Mouse (Mus musculus) induced T-regulatory cell, adult 2 months (primary cell): ENCODE results near the gene A830031A19Rik.

Source experiments
- DNase-seq: peaks from one replicate; pipeline ENCODE4 v3.0.0-alpha.2; 2012; ENCODE audit warnings: low read depth

Gene A830031A19Rik

DNA sequence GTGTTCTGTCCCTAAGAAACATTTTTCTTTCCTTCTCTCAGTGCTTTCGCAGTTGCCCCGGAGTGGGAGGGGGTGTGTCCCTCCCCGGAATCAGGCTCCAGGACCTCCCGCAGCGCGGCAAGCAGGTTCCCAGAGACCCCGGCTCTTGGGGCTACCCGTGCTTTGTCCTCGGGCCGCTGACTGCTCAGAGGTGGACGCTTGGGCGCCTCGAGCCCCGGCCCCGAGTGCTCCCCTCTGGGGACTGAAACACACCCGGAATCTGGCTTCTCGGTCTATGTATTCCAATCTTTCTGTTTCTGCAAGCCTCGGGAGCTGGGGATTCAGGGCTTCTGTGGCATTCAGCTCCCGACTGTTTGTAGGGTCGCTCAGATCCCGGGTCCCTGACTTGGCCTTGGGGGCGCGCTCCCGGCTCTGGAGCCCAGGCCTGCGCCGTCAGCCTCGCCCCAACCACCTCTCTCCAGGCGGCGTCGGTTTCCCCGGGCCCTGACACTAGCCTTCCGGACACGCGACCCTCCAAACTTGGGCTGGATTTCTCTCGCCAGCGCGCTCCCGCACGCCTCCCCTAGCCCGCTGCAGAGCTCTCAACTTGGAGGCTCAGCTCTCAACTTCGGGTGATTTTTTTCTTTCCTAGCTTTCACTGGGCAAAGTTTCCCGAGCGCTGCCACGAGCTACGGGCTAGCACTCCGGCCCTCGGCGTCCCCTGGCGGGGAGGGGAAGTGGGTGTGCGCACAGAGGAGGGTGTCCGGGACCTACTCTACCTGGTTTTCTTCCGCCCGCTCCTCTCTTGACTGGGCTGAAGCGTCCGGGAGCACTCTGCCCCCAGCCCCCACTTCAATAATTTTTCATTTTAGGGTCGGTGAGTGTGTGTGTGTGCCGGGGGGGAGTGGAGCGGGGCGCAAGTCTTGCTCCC lies 2.2 kb upstream of the A830031A19Rik start:
- peak; percentile 36 for DNase-seq

DNA sequence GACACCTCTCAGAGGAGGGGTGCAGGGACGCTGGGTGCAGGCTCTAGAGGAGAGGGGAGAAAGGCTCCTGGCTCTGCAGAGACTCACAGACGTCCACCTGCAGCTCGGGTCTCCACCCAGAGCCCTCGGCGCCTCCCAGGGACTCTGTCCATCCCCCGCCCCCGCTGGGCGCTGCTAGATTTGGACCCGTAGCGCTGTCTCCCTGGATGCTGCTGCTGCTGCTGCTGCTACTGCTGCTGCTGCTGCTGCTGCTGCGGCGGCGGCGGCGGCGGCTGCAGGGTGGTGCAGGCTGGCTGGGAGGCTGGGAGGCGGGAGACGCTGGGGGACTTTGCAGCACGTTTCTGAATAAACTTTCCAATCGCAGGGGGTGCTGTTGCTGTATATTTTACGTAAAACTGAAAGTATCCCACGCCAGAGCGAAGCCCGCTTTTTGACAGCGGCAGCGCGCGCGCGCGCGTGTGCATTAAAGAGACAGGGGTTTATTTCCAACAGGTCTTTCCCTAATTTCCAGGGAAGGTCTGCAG lies 1.3 kb upstream of the A830031A19Rik start:
- peak; percentile 60 for DNase-seq

DNA sequence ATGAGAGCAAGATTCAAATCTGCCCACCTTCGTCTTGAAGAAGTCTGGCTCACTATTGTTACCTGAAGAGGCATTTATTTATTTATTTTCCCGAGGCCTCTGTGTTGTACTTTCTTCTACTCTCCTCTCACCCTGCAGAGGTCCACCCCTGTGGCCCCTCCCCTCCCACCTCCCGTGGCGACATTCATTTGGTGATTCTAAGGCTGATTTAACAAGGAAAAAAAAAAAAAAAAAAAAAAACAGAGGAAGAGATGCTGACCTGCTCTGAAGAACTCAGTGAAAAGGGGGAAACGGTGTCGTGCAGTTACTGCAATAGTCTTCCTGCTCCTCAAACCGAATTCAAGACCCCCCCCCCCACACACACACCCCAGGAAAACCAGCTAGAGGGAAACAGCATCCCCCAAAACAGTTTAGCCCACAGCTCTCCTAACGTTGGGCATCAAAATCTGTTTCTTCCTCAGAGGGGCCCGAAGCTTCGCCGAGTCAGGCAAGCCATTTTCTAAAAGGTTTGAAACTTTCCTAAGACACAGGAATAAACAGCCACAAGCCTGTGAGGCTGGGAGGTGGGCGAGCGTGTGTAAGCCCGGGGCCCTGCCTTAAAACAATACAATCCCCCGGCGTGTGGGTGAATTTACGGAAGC lies 752 bp upstream of the A830031A19Rik start:
- peak; percentile 15 for DNase-seq

DNA sequence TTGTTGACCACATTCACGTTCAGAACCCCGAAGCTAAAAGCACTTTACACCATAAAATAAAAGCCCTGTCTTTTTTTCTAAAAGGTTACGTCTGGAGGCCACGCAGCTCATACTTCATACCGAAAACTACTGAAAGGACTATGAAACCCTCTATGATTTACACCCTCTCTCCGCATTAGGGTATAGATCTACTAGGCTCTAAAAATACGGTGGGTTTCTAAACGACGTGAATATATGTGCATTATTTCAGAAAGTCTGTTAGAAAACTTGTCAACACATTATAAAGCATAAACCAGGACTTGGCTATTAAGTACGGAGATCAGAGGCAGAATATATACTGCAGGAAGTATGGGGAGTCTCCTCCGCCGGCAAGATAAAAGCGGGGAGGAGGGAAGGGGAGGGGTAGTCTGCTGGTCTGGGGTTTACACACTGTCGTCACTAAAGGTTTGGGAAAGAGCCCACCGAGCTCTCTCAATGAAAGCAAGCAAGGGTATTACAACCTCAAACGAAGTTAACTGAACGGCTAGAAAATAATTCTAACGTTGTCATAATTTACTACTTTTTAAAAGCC lies 748 bp downstream of the A830031A19Rik start:
- no peak for DNase-seq

DNA sequence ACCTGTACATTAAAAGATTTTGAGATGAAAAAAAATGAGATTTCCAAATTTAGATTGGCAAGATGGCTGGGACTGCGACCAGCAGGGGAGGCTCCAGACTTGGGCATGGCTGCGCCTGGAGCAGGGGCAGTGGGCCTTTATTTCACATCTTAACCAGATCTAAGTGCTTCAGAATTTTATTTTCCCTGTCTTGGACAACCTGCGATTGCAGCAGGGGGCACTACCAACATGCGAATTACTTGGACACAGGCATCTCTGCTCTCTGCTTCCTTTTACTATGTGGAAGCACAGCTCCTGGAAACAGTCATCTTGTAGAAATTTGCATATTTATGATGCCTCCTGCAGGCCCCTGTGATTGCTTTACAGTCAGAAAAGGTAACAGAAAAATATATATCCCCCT lies 9.5 kb downstream of the A830031A19Rik start:
- DNase-seq = no peak

DNA sequence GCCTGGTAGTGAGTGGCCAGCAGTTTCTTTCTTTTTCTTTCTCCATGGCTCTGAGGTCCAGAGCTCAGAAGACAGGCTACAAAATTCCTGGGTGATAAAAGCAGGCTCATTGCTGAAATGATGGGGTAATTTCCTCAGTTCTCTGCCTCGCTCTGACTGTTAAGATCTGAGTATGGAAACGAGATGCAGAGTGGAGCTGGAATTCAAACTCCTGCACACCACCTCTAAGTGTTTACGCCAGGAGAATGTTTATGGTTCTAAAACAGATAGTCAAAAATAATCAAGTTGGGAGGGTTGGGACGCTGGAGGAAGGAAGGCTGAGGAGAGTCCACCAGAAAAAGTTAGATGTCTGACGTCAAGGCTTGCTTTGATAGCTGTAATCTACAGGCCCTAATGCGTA lies 10.6 kb downstream of the A830031A19Rik start:
- no peak for DNase-seq

DNA sequence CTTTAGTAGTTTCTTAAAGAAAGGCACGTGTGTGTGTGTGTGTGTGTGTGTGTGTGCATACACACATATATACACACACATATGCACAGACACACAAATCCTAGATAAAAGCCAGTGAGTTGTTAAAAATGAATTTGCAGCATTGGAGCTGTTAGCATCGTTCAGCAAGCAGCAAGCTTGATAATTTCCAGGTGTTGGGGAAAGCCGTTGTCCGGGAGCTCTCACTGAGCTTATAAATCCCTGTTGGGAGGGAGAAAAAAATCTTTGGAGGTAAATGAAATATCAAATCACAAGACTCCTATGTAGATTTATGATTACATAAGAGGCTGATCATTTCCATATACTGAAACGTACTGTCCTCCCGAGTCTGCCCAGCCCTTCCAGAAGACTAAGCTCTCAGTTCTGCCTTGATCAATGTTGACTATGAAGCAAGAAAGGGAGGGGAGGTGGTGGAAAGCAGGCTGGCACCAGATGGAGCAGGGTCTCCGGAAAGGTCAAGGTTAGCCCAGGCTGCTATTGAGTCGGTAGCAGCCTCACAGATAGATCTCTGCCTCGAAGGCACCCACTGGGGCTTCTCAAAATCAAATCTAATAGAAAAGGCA lies 12.3 kb downstream of the A830031A19Rik start:
- DNase-seq = no peak

DNA sequence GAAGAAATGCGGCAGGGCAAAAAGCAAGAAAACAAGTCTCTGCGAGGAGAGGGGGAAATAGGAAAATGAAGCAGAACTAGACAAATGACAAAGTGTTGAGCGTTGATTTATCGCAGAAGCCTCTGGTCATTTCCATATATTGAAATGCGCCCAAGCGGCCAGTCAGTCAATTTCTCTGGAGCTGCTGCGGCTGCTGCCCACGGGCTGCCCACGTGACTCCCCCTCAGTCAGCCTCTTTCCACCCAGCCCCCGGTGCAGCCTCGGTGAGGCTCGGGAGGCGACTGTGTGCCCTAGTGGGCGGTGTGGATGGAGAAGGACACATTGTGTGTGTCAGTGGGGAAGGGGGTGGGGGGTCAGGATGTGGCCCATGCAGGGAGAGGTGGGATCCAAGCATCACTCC lies 13.0 kb downstream of the A830031A19Rik start:
- DNase-seq = no peak

DNA sequence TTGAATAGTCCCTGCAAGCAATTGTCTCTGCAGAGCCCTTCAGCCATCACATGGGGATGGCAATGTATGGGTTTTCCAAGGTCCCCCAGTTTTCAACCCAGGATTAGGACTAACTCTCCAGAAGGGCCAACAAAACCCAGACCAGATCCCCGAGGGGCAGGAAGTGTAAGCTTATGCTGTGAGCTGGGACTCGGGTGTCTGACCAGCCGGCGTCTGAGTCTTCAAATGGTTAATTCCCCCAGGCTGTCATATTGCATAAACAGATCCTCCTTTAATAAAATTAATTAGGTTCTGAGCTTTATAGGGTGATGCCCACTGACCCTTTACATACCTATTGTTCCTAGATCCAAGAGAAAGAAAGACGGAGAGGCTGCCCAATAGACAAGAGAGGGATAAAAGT lies 14.4 kb downstream of the A830031A19Rik start:
- DNase-seq = no peak

DNA sequence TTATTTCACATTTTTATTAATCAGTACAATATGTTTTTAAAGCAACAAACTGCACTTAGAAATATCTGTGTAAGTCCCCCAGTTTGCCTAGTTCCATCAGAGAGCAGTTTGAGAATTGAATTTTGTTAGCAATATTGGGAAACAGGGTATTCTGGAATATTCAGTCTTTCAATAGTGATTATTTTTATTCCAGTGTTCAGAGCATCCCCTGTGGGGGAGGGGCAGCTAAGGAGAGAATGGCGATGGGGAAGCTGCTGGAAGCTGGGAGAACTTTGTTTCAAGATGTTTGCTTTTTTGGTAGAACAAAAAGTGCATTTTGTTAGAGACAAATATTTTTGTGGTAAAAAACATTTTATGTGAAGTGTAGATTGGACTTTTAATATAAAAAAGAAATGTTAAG lies 15.7 kb downstream of the A830031A19Rik start:
- no peak for DNase-seq

DNA sequence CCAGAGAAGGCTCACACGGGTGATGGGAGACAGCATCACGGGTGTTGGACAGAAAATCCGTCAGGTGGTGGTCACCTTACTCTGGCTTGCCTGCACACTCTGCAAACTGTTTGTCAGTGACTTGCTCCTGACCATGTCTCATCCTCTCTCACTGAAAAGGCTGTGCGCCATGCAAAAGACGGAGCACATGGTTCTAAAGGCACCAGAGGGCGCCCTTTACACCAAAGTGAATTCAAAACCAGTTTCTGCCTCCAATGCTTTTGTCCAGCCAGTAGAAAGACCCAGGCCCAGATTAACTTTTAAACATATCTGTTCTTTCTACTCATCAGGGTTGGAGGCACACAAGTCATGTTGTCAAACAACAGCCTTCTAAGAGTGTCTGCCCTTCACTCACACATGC lies 22.0 kb downstream of the A830031A19Rik start:
- DNase-seq = no peak

DNA sequence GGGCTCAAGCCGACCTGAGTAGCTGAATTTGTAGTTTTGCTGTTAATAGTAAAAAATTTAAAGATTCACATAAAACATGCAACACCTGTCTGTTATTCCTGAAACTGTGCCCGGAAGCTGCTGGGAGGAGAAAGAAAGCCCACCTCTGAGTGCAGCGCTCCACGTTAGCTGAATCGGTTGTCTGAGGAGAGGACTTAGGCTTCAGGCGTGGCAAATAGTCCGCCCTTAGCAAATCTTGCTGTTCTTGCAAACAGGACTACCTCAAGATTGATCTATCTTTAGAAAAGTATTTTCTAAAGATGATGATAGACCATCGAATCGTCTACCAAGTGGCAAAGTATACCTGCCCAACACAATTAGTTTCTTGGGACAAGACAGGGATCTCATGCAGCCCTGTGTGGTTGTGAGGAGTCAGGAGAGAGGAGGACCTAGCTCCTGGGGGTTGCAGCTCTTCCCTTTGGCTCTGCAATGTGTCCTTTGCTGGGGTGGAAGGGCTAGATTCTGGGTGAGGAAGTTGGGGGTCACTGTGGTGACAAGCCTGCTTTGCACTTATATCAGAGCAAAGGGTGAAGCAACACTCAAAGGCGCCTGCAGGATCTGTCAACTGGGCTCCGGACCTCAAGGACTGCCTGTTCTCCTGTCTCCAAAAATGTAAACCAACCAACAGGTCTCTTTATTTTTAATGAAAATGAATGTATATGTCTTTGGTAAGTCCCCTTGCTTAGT lies 24.7 kb downstream of the A830031A19Rik start:
- no peak for DNase-seq

DNA sequence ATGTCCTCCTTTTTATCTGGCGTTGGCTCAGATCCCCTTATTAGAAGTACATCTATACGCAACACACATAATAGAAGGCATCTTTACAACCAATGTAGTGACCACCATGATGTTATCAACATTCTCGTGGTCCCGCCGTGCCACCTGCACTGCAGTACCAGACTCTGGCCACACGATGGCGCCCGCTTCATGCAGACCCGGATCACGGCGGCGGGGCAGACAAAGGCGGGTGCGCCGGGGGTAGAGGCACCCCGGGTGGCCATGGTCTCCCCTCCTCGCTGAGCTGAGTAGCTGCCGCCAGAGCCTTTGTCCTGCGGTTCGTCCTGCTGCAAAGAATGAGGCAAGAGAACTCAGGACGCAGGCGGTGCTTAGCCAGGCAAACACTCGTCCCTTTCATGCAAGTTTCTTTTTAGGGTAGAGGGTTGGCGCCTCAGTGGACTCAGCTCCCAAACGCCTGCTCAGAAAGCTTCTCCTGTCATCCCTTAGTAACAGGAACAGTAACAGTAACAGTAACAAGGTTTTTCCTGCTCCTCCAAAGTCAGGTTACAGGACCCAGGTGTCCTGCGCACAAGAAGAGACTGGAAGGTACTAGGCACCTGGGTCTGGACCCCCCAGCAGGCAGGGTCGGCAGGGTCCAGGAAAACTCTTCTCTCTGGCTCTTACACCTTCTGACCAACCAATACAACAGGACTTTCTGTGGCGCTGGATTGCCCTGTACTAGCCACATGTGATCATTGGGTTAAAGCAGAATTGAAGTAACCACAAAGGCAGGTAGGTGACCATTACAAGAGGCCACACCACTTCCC lies 25.4 kb downstream of the A830031A19Rik start:
- DNase-seq = peak; percentile 67

DNA sequence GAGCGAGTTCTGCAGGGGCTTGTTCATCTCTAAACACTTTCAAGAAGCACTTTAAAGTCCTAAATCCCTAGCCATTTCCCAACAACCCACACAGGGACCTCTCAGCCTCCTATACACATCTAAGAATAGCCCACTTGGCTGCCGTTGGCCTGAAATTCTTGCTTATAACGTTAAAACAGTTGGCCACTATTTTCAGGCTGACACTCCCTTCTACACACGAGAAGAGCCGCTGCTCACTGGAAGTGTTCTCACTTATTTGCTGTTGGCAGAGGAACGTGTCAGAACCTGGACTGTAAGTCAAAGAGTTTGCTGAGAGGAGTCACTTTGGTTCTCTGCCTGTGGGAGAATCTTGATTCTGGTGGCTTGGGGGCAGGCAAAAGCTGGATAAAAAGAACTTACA lies 30.8 kb downstream of the A830031A19Rik start:
- DNase-seq = no peak

DNA sequence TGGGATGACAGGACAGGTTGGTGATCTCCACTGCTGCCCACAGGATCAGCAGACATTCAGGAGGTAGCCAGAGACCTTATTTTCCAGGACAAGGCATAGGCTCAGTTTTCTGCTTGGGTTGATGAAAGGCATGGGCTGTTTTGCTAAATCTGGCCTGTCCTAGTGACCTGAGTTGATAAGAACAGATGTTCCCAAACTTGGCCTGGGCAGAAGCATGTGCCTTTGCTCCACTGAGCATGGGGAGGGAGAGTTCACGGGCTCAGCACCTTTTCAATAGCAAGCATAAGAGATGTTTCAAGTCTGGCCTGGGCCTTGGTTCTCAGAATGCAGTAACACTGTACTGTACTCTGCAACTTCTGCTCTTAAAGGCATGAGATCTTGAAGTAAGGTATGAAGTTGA lies 54.1 kb downstream of the A830031A19Rik start:
- DNase-seq = no peak

DNA sequence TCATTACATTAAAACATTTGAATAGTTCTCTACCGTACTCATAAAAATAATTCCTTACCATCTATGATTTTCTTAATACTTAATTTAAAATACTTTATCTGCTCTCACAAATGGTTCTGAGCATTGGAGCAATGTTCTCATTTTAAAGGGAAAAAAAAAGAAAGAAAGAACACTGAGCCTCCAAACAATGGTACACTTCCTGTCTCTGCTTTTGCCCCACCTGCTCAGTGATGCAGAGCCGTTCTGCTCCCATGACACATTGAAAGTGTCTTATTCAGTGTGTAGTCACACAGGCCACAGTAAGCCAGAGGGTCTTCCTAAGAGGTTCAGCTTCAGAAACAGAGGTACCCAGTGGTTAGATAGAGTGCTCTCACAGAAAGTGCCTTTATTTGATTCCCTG lies 56.1 kb downstream of the A830031A19Rik start:
- DNase-seq = no peak

DNA sequence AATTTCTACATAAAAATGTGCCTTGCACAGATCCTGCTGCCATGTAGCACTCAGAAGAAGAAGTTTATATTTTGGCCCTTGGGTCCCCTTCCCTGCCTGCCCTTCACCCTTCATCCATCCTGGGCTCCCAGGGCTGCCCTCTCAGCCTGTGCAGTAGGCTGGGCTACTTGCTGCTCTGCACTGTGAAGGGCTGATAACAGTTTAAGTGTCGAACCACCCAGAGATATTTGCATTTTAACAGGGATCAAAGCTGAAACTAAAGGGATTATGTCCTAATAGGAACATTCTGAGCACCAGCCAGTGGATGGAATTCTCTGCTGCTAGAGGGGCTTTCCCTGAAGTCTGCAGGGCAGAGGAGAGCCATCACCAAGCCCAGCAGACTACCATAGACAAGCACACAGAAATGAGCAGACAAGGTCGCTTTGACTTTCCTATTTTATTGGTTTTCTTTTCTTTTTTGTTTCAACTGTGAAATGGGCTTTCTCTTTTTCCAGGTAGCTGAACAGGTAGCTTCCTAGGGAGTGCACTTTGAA lies 58.1 kb downstream of the A830031A19Rik start:
- no peak for DNase-seq

DNA sequence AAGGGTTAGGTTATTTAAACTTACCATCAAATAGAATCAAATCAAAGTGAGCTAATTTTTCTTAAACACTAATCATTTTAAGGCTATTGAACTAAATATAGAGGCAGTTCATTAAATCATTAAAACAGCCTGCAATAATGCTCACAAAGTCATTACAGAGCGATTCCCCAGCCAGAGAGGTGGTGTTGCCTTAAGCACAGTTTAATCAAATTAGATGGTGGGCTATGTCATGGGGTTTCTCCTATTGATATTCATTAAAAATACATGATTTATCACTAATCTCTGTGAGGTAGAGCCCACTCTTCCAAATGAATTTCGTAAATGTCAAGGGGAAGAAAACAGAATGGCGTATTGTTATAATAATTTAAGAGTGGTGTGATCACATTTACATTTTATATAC lies 58.8 kb downstream of the A830031A19Rik start:
- DNase-seq = no peak

DNA sequence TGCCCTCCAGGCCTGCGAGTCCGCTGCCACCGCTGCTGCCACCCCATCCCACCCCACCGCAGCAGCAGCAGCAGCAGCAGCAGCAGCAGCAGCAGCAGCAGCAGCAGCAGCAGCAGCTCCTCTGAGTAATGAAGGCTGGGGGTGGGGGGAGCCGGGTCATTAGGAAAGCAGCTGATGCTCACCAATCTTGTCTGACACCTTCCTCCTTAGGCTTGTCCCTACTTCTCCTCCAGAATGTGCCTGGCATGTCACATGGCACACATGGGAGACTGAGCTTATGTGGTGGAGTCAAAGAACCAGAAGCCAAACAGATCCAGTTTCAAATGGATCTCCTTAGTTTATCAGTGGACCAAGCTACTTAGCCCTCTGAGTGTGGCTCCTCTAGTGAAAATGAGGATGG lies 60.2 kb downstream of the A830031A19Rik start:
- DNase-seq = no peak

DNA sequence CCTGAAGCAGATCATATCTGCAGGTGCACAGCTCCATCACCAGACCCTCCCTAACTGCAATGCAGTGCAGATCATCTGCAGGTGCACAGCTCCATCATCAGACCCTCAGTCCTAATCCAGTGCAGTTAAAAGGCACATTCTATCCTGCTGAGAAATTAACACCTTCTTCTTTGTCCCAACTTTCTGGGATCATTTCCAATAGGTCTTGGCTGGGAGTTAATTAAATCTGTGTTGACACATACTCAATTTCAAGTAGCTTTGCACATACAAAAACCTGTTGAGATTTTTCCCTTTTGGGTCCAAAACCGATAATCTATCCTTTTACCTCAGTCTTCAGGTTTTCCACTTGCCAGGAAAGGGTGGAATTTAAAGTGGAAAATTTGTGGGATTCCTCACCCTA lies 62.6 kb downstream of the A830031A19Rik start:
- DNase-seq = no peak

DNA sequence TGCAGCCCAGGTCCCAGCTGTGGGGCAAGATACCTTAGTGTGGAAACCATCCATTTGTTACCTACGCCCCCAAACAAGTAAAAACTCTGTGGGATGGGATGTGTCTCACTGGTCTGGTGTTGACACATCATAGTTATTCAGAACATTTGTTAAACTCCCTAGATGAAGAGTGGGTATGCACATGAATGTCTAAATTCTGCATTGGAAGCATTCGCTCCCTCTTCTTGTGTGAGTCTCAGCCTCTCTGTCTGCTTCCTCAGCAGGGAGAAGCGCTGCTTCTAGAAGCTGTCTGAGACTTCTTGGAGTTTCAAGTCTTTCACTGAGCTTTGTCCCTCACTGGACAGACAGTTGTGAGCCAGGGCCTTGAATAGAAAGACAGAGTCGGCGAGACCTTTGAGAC lies 65.9 kb downstream of the A830031A19Rik start:
- no peak for DNase-seq
